Mouse (Mus musculus) gastrocnemius, adult 2 months (tissue): ENCODE measurements around the gene Nr1h2. TPM values are rescaled to one million over a fixed set of nuclear protein-coding genes. Genes with fewer than 3 reads are reported as not detected.

ENCODE experiments used
- DNase-seq: peaks from one replicate; pipeline ENCODE4 v3.0.0; 2022
- H3K27ac ChIP-seq: fragments of 200-600 bp; 2 replicates; pipeline ENCODE4 v1.8.1; 2022; ENCODE audit warnings: mild to moderate bottlenecking
- H3K4me3 ChIP-seq: fragments of 200-600 bp; 2 replicates; pipeline ENCODE4 v1.8.1; 2022; ENCODE audit warnings: mild to moderate bottlenecking, moderate library complexity
- CTCF ChIP-seq: fragments of 200-600 bp; IDR thresholded peaks from 2 replicates; pipeline ENCODE4 v1.8.1; 2022; ENCODE audit warnings: antibody characterized with exemption, mild to moderate bottlenecking, moderate library complexity
- intact Hi-C: fragments of 180-260 bp; cut with DNase I; formaldehyde crosslinking; loops from one replicate; pipeline ENCODE4 v1.15.1; 2025
- total RNA-seq, 2 experiments: library from RNA; stranded (reverse); gene quantifications; 2 replicates each; pipeline ENCODE4 v1.2.3; 2021

Nr1h2 gene
- total RNA-seq, 2 experiments from 2014 or later, result 40.6 to 42.7 TPM

- H3K4me3 ChIP-seq, result no peak within 1 kb of the TSS
- no peak for DNase-seq
- no peak for TF ChIP-seq CTCF
- no peak within 1 kb of the TSS for H3K27ac ChIP-seq
- intact Hi-C loops, result no loop called here
Observed at GRCm38 (mm10) chr7:44531946-44532732, 21.6 kb downstream of the Nr1h2 start, which contains the start of gene Spib. Gene Spib, minus strand, starts transcription at chr7:44532071.

- intact Hi-C loops, result no loop called here
- TF ChIP-seq CTCF, result no peak
- Histone ChIP-seq H3K27ac (no peak overlapping the region), H3K4me3 (no peak overlapping the region)
- no peak for DNase-seq
Observed at GRCm38 (mm10) chr7:44531207-44531606, 22.5 kb downstream of the Nr1h2 start.

- Histone ChIP-seq H3K27ac (no peak overlapping the region), H3K4me3 (no peak overlapping the region)
- no peak for TF ChIP-seq CTCF
- intact Hi-C loops, result no loop called here
- DNase-seq, result no peak
Observed at GRCm38 (mm10) chr7:44530507-44530906, 23.2 kb downstream of the Nr1h2 start.

GRCm38 (mm10) chr7:44529518-44529917 is 24.2 kb downstream of the Nr1h2 start:
- intact Hi-C loops, result loop anchor here (2.0 kb wide), 1 partner anchor 19 kb away; the partner anchor contains the start of gene Pold1
- no peak for TF ChIP-seq CTCF
- no peak overlapping the region for H3K4me3 ChIP-seq
- no peak for DNase-seq
- H3K27ac ChIP-seq, result no peak overlapping the region

- peak; percentile 95 for DNase-seq
- H3K4me3 ChIP-seq, result peak overlapping the region; percentile 73
- H3K27ac ChIP-seq, result peak overlapping the region; percentile 99
- intact Hi-C loops, result loop anchor here (2.0 kb wide), 2 partner anchors 21 to 27 kb away; partner anchors contain the start of gene Pold1
- peak; percentile 85 for TF ChIP-seq CTCF
Observed at GRCm38 (mm10) chr7:44527483-44528398, 26.0 kb downstream of the Nr1h2 start.

GRCm38 (mm10) chr7:44526414-44527154 is 27.2 kb downstream of the Nr1h2 start:
- peak; percentile 21 for DNase-seq
- no peak for TF ChIP-seq CTCF
- Histone ChIP-seq H3K27ac (peak overlapping the region; percentile 99), H3K4me3 (no peak overlapping the region)
- intact Hi-C loops, result loop anchor here (2.0 kb wide), 1 partner anchor 26 kb away; no protein-coding TSS in a partner anchor

GRCm38 (mm10) chr7:44525126-44525832 is 28.5 kb downstream of the Nr1h2 start:
- TF ChIP-seq CTCF, result no peak
- H3K27ac ChIP-seq, result peak overlapping the region; percentile 99

GRCm38 (mm10) chr7:44524502-44524901 is 29.2 kb downstream of the Nr1h2 start, which contains the start of gene Mybpc2:
Gene Mybpc2, minus strand, starts transcription at chr7:44524656.
- no peak for TF ChIP-seq CTCF
- intact Hi-C loops, result loop anchor here (5.0 kb wide), 1 partner anchor 38 kb away; no protein-coding TSS in a partner anchor
- H3K4me3 ChIP-seq, result peak within 1 kb of the TSS; percentile 79
- peak within 1 kb of the TSS; percentile 99 for H3K27ac ChIP-seq
- DNase-seq, result peak; percentile 93

More at GRCm38 (mm10) chr7:44525126-44525832, 28.5 kb downstream of the Nr1h2 start:
- H3K4me3 ChIP-seq, result peak overlapping the region; percentile 79
- intact Hi-C loops, result no loop called here
- peak; percentile 98 for DNase-seq

- TF ChIP-seq CTCF, result peak; percentile 7; the same call in 1 of the 2 replicates
- intact Hi-C loops, result loop anchor here (5.0 kb wide), 1 partner anchor 39 kb away; no protein-coding TSS in a partner anchor
- Histone ChIP-seq H3K4me3 (peak overlapping the region; percentile 79), H3K27ac (peak overlapping the region; percentile 99)
- DNase-seq, result peak; percentile 88
Observed at GRCm38 (mm10) chr7:44523056-44523455, 30.7 kb downstream of the Nr1h2 start.

- H3K4me3 ChIP-seq, result peak overlapping the region; percentile 79
- peak overlapping the region; percentile 99 for H3K27ac ChIP-seq
- peak; percentile 71 for TF ChIP-seq CTCF
- DNase-seq, result peak; percentile 82
- intact Hi-C loops, result loop anchor here (5.0 kb wide), 1 partner anchor 41 kb away; no protein-coding TSS in a partner anchor
Observed at GRCm38 (mm10) chr7:44521710-44522109, 32.0 kb downstream of the Nr1h2 start.

GRCm38 (mm10) chr7:44520990-44521389 is 32.8 kb downstream of the Nr1h2 start:
- DNase-seq, result peak; percentile 29
- intact Hi-C loops, result loop anchor here (5.0 kb wide), 1 partner anchor 41 kb away; no protein-coding TSS in a partner anchor
- Histone ChIP-seq H3K27ac (peak overlapping the region; percentile 99), H3K4me3 (peak overlapping the region; percentile 79)
- TF ChIP-seq CTCF, result no peak
